Mouse (Mus musculus): ENCODE results near the gene Hyal2. TPM values are rescaled to one million over a fixed set of nuclear protein-coding genes. Genes with fewer than 3 reads are reported as not detected.
"Not testable (repeated sequence)": the region's sequence is repeated elsewhere in the genome, so short reads cannot be mapped to it uniquely, and the experiment has no call there.

The Hyal2 gene
- total RNA-seq, 1 experiment from 2014 or later, result 4.2 TPM

DNA sequence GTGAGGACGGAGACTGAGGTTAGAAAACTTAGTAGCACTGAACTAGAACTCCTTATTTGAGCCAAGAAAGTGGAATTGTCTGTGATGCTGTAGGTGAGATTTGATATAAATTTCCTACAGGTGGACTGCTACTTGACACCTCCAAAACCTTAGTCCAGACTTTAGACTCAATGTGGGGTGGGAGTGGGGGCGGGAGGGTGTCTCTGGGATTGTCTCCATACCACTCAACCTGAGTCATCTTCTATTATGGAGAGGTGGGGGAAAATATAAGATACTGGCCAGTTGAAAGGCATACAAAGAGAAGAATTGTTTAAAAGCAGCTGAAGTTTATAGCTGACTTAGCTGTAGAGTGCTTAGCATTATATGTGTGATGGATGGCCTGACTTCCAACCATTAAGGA lies 12.0 kb upstream of the Hyal2 start:
- ATAC-seq (replicated peaks in 1 of 2; ENCODE audit: insufficient read depth in 1 of 2, low FRiP score in 2 of 2, low TSS enrichment in 1 of 2, low read depth in 1 of 2, poor library complexity in 2 of 2, severe bottlenecking in 2 of 2), result no peak

DNA sequence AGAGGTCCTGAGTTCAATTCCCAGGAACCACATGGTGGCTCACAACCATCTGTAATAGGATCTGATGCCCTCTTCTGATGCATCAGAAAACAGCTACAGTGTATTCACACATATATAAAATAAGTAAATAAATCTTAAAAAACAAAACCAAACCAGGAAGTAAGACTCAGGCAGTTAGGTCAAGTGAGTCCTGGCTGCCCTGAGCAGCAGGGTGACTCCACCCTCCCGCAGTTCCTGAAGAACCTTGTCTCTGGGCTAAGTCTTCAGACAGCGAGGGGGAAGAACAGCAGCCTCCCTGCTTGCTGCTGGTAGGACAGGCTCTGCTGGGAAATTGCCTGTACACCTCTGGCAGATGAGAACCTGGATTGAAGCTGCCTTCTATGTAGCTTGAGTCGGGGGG lies 11.4 kb upstream of the Hyal2 start:
- no peak for ATAC-seq (replicated peaks in 1 of 2; ENCODE audit: insufficient read depth in 1 of 2, low FRiP score in 2 of 2, low TSS enrichment in 1 of 2, low read depth in 1 of 2, poor library complexity in 2 of 2, severe bottlenecking in 2 of 2)

DNA sequence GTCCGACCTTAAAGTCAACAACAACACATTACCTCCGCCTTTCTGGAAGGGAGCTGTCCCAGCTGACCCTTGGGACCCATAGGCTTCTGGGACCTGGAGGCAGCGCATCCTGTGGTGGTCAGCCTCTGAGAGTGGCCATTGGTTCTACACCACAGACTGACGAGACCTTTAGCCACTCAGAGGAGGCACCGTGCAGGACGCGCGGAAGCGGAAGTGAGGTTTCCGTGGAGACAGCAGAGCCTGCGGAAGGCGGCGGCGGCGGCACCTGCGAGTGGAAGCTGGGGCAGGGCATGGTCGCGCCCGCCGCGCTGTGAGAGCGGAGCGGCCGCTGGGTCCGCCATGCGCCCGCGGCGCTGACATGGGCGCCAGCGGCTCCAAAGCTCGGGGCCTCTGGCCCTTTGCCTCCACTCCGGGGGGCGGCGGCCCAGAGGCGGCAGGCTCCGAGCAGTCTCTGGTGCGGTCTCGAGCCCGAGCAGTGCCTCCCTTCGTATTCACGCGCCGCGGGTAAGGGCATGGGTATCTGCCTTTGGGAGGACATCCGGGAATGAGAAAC lies 4.6 kb upstream of the Hyal2 start, which contains the start of gene Tusc2:
Tusc2 (plus strand) TSS at position 227 of the 553 bp plus-strand sequence.
- ATAC-seq (replicated peaks in 1 of 2; ENCODE audit: insufficient read depth in 1 of 2, low FRiP score in 2 of 2, low TSS enrichment in 1 of 2, low read depth in 1 of 2, poor library complexity in 2 of 2, severe bottlenecking in 2 of 2), result peak; percentile 98

- ATAC-seq (replicated peaks in 1 of 2; ENCODE audit: insufficient read depth in 1 of 2, low FRiP score in 2 of 2, low TSS enrichment in 1 of 2, low read depth in 1 of 2, poor library complexity in 2 of 2, severe bottlenecking in 2 of 2), result not testable (repeated sequence)
Observed at GRCm38 (mm10) chr9:107565556-107565955, 2.2 kb upstream of the Hyal2 start.

DNA sequence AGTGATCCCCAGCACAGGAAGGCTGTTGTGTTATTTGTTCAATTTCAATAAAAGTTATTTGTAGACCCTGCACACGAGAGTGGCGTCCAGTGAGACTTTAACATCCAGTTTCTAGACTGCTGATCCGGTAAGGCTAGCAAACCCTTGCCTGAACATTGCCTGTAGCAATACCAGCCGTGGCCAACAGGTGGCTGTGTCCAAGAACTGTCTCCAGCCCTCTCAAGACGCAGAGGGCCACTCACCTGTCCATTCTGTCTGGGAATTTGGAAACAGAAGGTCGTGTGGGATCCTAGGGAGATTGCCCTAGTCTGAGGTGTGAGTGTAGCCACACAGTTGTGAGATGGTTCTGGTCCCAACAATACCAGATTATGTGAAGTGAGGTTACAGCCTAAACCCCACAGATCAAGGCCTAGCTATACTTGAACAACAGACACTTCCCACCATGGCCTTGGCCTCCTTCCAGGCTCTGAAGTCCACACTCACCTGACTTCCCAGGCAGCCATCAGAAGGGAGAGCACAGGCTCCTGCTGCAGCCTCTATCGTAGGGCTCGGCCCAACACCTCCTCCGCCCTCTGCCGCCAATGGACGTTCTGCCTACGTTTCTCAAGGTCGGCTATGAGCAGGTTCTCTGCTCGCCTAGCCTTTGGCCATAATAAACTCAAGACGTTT lies 1.6 kb upstream of the Hyal2 start:
- no peak for ATAC-seq (replicated peaks in 1 of 2; ENCODE audit: insufficient read depth in 1 of 2, low FRiP score in 2 of 2, low TSS enrichment in 1 of 2, low read depth in 1 of 2, poor library complexity in 2 of 2, severe bottlenecking in 2 of 2)

DNA sequence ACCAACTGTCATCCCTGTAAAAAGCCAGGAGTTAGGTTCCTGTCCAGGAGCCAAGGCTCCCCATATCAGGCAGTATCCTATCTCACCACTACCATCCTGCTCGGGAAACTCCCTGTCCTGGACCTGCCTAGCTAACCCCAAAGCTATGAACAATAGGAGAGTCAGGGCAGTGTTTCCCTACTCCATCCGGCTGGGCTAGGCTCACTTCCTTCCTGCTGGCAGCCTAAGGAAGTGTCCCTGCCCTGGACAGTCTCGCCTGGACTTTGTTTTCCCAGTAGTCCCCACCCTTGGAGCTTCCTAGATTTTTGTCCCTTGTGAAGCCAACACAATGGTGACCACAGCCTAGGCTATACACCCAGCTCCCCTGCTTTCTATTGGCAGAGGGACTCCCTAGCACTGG lies 890 bp upstream of the Hyal2 start:
- ATAC-seq (replicated peaks in 1 of 2; ENCODE audit: insufficient read depth in 1 of 2, low FRiP score in 2 of 2, low TSS enrichment in 1 of 2, low read depth in 1 of 2, poor library complexity in 2 of 2, severe bottlenecking in 2 of 2), result no peak

- ATAC-seq (replicated peaks in 1 of 2; ENCODE audit: insufficient read depth in 1 of 2, low FRiP score in 2 of 2, low TSS enrichment in 1 of 2, low read depth in 1 of 2, poor library complexity in 2 of 2, severe bottlenecking in 2 of 2), result peak; percentile 76
Observed at GRCm38 (mm10) chr9:107568331-107569261, 851 bp downstream of the Hyal2 start.

DNA sequence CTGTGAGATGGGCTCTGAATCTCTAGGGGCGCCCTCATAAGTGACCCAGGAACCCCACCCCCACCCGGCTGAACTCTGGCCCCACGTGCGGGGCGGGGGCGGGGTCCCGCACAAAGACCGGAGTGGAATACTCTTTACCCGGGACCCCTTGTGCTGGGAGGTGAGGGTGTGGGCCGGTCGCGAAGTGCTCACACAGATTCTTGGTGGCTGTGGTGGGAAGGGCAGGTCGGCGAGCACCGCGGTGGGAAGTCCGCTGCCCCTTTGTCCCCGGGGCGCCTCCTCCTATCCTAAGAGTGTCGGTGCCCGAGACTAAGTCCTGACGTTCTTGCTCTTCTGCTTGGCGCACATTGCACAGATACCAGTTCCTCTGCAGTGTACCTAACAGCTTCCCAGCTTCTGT lies 1.5 kb downstream of the Hyal2 start:
- no peak; a peak in 1 of 4 replicates for ATAC-seq (replicated peaks in 1 of 2; ENCODE audit: insufficient read depth in 1 of 2, low FRiP score in 2 of 2, low TSS enrichment in 1 of 2, low read depth in 1 of 2, poor library complexity in 2 of 2, severe bottlenecking in 2 of 2)

DNA sequence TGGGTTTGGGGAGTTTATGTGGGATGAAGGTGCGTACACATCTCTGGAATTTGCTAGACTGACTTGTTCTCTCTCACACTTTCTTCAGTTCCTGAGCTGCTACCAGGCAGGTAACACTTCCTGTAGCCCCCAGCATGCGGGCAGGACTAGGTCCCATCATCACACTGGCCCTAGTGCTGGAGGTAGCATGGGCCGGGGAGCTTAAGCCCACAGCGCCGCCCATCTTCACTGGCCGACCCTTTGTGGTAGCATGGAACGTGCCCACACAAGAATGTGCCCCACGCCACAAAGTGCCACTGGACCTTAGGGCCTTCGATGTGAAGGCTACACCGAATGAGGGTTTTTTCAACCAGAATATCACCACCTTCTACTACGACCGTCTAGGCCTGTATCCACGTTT lies 2.3 kb downstream of the Hyal2 start:
- ATAC-seq (replicated peaks in 1 of 2; ENCODE audit: insufficient read depth in 1 of 2, low FRiP score in 2 of 2, low TSS enrichment in 1 of 2, low read depth in 1 of 2, poor library complexity in 2 of 2, severe bottlenecking in 2 of 2), result no peak

GRCm38 (mm10) chr9:107570845-107571244 lies 3.1 kb downstream of the Hyal2 start:
- no peak for ATAC-seq (replicated peaks in 1 of 2; ENCODE audit: insufficient read depth in 1 of 2, low FRiP score in 2 of 2, low TSS enrichment in 1 of 2, low read depth in 1 of 2, poor library complexity in 2 of 2, severe bottlenecking in 2 of 2)

- ATAC-seq (replicated peaks in 1 of 2; ENCODE audit: insufficient read depth in 1 of 2, low FRiP score in 2 of 2, low TSS enrichment in 1 of 2, low read depth in 1 of 2, poor library complexity in 2 of 2, severe bottlenecking in 2 of 2), result no peak
Observed at GRCm38 (mm10) chr9:107571534-107572326, 4.0 kb downstream of the Hyal2 start.

- no peak for ATAC-seq (replicated peaks in 1 of 2; ENCODE audit: insufficient read depth in 1 of 2, low FRiP score in 2 of 2, low TSS enrichment in 1 of 2, low read depth in 1 of 2, poor library complexity in 2 of 2, severe bottlenecking in 2 of 2)
Observed at GRCm38 (mm10) chr9:107572327-107572662, 4.5 kb downstream of the Hyal2 start.

DNA sequence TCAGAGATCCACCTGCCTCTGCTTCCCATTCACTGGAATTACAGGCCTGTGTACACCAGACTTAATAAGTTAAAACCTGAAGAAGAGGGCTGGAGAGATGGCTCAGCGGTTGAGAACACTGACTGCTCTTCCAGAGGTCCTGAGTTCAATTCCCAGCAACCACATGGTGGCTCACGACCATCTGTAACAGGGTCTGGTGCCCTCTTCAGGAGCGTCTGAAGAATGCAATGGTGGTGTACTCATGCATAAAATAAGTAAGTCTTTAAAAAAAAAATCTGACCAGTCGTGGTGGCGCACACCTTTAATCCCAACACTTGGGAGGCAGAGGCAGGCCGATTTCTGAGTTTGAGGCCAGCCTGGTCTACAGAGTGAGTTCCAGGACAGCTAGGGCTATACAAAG lies 6.0 kb downstream of the Hyal2 start:
- ATAC-seq (replicated peaks in 1 of 2; ENCODE audit: insufficient read depth in 1 of 2, low FRiP score in 2 of 2, low TSS enrichment in 1 of 2, low read depth in 1 of 2, poor library complexity in 2 of 2, severe bottlenecking in 2 of 2), result not testable (repeated sequence)

- no peak for ATAC-seq (replicated peaks in 1 of 2; ENCODE audit: insufficient read depth in 1 of 2, low FRiP score in 2 of 2, low TSS enrichment in 1 of 2, low read depth in 1 of 2, poor library complexity in 2 of 2, severe bottlenecking in 2 of 2)
Observed at GRCm38 (mm10) chr9:107575579-107576356, 8.0 kb downstream of the Hyal2 start.

DNA sequence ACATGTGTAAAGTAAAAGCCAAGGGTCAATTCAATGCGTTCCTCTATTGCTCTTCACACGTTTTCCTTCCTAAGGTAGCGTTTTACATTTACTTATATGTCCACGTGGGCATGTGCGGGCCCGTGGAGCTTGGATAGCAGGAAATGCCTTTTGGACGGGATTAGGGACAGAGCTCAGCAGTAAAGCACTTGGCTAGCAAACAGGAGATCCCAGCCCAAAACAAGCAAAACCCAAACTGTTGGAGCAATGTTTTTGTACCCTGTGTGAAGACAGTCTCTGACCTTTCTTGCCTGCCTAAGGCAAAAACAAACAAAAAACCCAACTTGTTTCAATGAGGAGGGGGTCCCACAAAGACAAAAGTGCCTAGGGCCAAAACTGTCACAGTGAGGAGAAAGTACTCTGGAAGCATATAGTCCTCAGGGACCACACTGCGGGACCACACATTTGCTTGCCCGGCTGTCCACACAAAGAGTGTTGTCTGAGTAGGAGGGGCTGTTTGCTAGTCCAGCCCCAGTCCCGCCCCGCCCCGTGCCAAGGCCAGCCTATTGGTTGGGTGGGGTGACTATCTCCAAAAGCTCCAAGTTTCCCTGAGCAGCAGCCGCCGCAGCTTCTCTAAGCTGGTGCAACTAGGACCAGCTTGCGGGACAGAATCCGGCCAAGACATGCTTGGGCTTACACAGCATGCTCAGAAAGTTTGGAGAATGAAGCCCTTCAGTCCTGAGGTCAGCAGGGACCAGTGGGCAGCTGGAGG lies 8.8 kb downstream of the Hyal2 start, which contains the start of gene Hyal1:
Hyal1 (plus strand) TSS at position 571 of the 751 bp plus-strand sequence.
- peak; percentile 39 to 46; a peak in 2 of 4 replicates for ATAC-seq (replicated peaks in 1 of 2; ENCODE audit: insufficient read depth in 1 of 2, low FRiP score in 2 of 2, low TSS enrichment in 1 of 2, low read depth in 1 of 2, poor library complexity in 2 of 2, severe bottlenecking in 2 of 2)

DNA sequence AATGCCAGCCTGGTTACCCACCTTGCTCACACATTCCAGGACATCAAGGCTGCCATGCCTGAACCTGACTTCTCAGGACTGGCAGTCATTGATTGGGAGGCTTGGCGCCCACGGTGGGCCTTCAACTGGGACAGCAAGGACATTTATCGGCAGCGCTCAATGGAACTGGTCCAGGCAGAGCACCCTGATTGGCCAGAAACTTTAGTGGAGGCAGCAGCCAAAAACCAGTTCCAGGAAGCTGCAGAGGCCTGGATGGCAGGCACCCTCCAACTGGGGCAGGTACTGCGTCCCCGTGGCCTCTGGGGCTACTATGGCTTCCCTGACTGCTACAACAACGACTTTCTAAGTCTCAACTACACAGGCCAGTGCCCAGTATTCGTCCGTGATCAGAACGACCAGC lies 10.1 kb downstream of the Hyal2 start:
- ATAC-seq (replicated peaks in 1 of 2; ENCODE audit: insufficient read depth in 1 of 2, low FRiP score in 2 of 2, low TSS enrichment in 1 of 2, low read depth in 1 of 2, poor library complexity in 2 of 2, severe bottlenecking in 2 of 2), result no peak
